Mouse (Mus musculus) splenic B cell, adult 2 months (primary cell): ENCODE measurements at regions not wholly inside any gene's neighbourhood (a gene's known extent, or its start where the extent isn't known, plus 50 kb on each side); places are given as distances from the start of the nearest gene placed in this dataset.

Experiments used
- DNase-seq: peaks from one replicate; pipeline ENCODE4 v3.0.0-alpha.2; 2011; ENCODE audit warnings: low read depth, low spot score
- H3K27me3 ChIP-seq: 2 replicates; pipeline ENCODE4 v1.6.1; 2012; ENCODE audit warnings: mild to moderate bottlenecking, low read length, moderate library complexity, mixed read lengths; ENCODE audit not compliant: control insufficient read depth, poor library complexity, insufficient read depth, severe bottlenecking
- H3K36me3 ChIP-seq: 2 replicates; pipeline ENCODE4 v1.6.1; 2012; ENCODE audit warnings: mild to moderate bottlenecking, low read length, moderate library complexity, mixed read lengths; ENCODE audit not compliant: control insufficient read depth, poor library complexity, insufficient read depth, severe bottlenecking

DNA sequence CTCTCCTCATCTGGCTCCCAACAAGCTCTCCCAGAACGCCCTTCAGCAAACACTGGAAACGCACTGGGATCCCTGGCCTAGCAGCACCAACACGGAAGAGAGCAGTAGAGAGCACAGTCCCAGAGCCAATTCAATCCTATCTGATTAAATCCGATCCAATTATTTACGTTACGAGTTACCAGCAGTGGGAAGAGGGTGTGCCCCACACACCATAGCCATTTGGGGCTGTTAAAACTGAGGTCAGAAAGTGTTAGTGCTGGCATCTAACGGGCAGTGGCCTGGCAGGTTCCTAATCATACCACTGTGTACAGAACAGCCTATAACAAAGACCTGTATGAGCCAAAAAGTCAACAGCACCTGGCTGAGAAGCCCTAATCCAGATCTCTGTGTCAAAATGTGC is 60.1 kb upstream of the Nfe2l3 start:
- no peaks in the 10 kb centered on the region for H3K27me3 ChIP-seq
- no peaks in the 10 kb centered on the region for H3K36me3 ChIP-seq
- no peak for DNase-seq

GRCm38 (mm10) chr6:51378436-51378835 is 54.0 kb upstream of the Nfe2l3 start:
- no peaks in the 10 kb centered on the region; the same call in 1 of the 2 replicates for H3K27me3 ChIP-seq
- peak; percentile 26 for DNase-seq
- no peaks in the 10 kb centered on the region for H3K36me3 ChIP-seq

DNA sequence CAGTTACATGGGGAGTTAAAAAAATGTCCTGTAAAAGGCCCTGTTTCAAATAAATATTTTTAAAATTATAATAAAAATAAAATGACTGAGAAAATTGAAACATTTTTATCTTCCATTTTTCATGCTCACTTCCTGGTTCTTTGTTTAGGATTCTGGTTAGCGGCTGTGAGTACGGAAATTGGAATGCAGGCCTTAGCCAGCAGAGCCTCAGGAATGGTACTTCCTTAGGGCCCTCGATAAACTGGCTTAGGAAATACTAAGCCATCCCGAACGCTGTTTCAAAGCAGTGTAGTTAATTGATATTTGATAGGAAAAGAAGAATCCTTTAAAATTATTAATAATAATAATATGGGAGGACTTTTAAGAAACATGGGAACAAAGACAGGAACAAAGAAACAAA is 53.4 kb upstream of the Nfe2l3 start:
- Histone ChIP-seq H3K36me3 (no peaks in the 10 kb centered on the region), H3K27me3 (no peaks in the 10 kb centered on the region; the same call in 1 of the 2 replicates)
- no peak for DNase-seq

DNA sequence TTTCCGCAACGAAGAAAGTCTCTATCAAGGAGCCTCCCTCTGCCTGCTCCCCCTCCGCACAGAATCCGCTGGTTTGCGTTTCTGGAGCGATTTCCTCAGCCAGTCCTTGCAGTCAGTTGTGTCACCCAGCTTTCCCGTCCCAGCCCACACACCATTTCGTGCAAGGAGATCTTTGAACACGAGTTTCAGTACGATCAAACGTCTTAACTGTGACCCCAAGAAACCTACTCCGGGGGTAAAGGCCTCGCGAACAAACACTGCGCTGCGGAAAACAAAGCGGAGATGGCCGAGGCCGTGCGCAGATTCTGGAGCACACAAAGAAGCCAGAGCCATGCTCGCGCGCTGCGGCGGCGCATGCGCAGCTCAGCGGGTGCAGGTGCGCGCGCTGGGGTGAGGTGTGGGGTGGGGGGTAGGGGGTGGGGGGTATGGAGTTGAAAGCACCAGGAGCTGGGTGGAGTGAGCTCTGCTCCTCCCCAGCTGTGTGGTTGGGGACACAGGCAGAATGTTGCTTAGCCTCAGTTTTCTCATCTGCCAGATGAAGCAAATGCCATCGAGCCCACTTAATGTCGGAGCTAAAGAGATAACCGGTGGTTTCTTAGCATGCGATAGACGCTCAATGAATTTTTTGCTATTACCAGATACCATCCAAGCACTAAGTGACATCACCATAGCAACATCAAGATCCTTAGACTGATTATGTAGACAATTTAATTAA is 52.8 kb upstream of the Nfe2l3 start:
- DNase-seq, result peak; percentile 29
- H3K27me3 ChIP-seq, result no peaks in the 10 kb centered on the region; the same call in 1 of the 2 replicates
- no peaks in the 10 kb centered on the region for H3K36me3 ChIP-seq

DNA sequence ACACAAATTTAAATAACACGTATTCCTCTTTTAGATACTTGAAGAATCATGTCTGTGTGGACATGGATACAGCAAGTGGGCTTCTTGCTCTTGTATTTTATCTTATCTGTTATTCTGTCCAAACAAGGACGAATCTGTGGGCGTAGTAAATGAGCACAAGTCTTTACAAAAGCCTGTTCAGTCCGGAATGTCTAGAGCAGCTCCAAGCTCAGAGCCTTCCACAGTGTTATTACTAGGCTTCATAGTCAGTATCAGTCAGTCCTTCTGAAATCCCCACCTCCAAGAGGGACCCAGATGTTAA is 52.2 kb upstream of the Nfe2l3 start:
- Histone ChIP-seq H3K36me3 (no peaks in the 10 kb centered on the region), H3K27me3 (no peaks in the 10 kb centered on the region; the same call in 1 of the 2 replicates)
- DNase-seq, result no peak

DNA sequence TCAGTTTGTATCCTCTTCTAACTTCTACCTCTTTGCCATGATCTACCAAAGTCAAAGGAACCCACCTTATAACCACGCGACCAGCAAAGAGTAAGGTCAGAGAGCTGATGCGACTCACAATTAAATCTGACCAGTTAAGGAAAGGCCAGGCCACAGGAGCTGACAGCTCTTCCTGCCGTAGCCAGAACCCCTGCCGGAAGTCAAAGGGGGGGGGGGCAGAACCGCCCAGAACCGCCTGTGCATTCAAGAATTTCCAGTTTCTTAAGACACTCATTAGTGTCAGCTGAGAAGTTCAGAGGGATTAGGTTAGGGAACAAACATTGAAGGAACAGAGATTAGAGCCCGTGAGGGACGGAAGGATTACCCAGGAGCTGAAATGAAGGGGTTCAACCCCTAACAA is 51.0 kb upstream of the Nfe2l3 start:
- no peaks in the 10 kb centered on the region; the same call in 1 of the 2 replicates for H3K27me3 ChIP-seq
- no peak for DNase-seq
- no peaks in the 10 kb centered on the region for H3K36me3 ChIP-seq
